Mouse (Mus musculus) limb, embryonic 14.5 days (tissue): ENCODE results near the gene Ubxn10. TPM values are rescaled to one million over a fixed set of nuclear protein-coding genes. Genes with fewer than 3 reads are reported as not detected.
A peak's percentile ranks its signal among the peaks of the same experiment; 100 is the strongest.

Experiments
- ATAC-seq: fragments of 200-750 bp; cut with Nextera tagmentation; 2 replicates; pipeline ENCODE4 v1.8.0; 2017; ENCODE audit warnings: low read depth, moderate number of reproducible peaks, moderate TSS enrichment; ENCODE audit not compliant: low FRiP score
- DNase-seq: peaks from one replicate; pipeline ENCODE4 v3.0.0-alpha.2; 2015; ENCODE audit warnings: low spot score
- H3K27ac ChIP-seq: fragments of 300-500 bp; sonication (generic); replicated peaks from 2 replicates; pipeline ENCODE4 v1.5.1; 2014; ENCODE audit warnings: low read depth, mild to moderate bottlenecking, low read length, moderate library complexity, mixed read lengths
- H3K27me3 ChIP-seq: fragments of 300-500 bp; sonication (generic); 2 replicates; pipeline ENCODE4 v1.6.1; 2014; ENCODE audit warnings: low read length, mixed read lengths; ENCODE audit not compliant: control insufficient read depth, insufficient read depth
- H3K36me3 ChIP-seq: fragments of 300-500 bp; sonication (generic); 2 replicates; pipeline ENCODE4 v1.6.1; 2014; ENCODE audit warnings: mild to moderate bottlenecking, low read length, moderate library complexity, mixed read lengths; ENCODE audit not compliant: control insufficient read depth, insufficient read depth
- H3K4me1 ChIP-seq: fragments of 300-500 bp; sonication (generic); 2 replicates; pipeline ENCODE4 v1.6.1; 2014; ENCODE audit warnings: antibody characterized with exemption, low read length, mixed read lengths; ENCODE audit not compliant: control insufficient read depth, insufficient read depth
- H3K4me2 ChIP-seq: fragments of 300-500 bp; sonication (generic); replicated peaks from 2 replicates; pipeline ENCODE4 v1.6.1; 2014; ENCODE audit warnings: low read depth, mild to moderate bottlenecking, low read length, moderate library complexity; ENCODE audit not compliant: severe bottlenecking
- H3K4me3 ChIP-seq: fragments of 300-500 bp; sonication (generic); replicated peaks from 2 replicates; pipeline ENCODE4 v1.5.1; 2014; ENCODE audit warnings: low read length
- H3K9ac ChIP-seq: fragments of 300-500 bp; sonication (generic); 2 replicates; pipeline ENCODE4 v1.6.1; 2014; ENCODE audit warnings: mild to moderate bottlenecking, low read depth, low read length, moderate library complexity; ENCODE audit not compliant: severe bottlenecking
- H3K9me3 ChIP-seq: fragments of 300-500 bp; sonication (generic); 2 replicates; pipeline ENCODE4 v1.6.1; 2016; ENCODE audit warnings: low read length; ENCODE audit not compliant: control insufficient read depth
- POLR2A ChIP-seq: fragments of 200-500 bp; IDR thresholded peaks from 2 replicates; pipeline ENCODE4 v1.8.0; 2012; ENCODE audit warnings: inconsistent platforms, mild to moderate bottlenecking, moderate library complexity, borderline replicate concordance; ENCODE audit not compliant: insufficient read depth, insufficient read length; ENCODE audit errors: extremely low read depth
- WGBS: fragments of 180-500 bp; shearing (Covaris S2); extraction: QIAGEN DNeasy Blood & Tissue Kit; methylation state at CpG from one replicate; pipeline ENCODE4 v1.1.7; 2014; 5-methylcytosine and 5-hydroxymethylcytosine counted together
- polyA plus RNA-seq, 2 experiments: library from polyadenylated mRNA; depleted of rRNA in 1 of 2; stranded (reverse) in 1 of 2; unstranded in 1 of 2; fragments of >200 nt; fragmentation: Nextera tagmentation in 1 of 2; extraction: Ambion mirVana in 1 of 2; gene quantifications; 2 replicates each; pipeline versions ENCODE4 v1.2.1 to v1.2.3; 2012 to 2014

Ubxn10 gene
- polyA plus RNA-seq, 2 experiments, result 0.88 to 1.0 TPM

DNA sequence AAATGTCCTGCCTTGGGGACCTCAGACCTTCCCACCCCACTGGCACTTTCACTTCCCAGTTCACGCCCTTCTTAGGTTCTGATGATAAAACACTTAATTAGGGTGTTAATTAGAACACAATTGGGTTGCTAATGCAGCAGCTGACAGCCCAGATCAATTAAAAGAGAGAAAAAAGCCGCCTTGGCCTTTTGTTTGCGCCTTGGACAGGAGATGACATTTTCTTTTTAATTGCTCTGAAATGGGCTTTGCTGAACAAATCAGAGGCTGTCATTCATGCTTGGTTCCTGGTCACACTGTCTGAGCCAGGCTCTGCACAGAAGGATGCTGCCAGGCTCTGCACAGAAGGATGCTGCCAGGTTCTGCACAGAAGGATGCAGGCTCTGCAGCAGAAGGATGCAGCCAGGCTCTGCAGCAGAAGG, 47.9 kb downstream of the Ubxn10 start:
- DNase-seq, result no peak
- WGBS, result 5% methylated on average over 3 of the region's 3 CpGs
- Histone ChIP-seq H3K36me3 (no peaks in the 10 kb centered on the region), H3K27me3 (peaks cover 40% of the 10 kb centered on the region), H3K4me3 (no peak overlapping the region), H3K27ac (no peak overlapping the region), H3K9me3 (no peaks in the 10 kb centered on the region), H3K4me1 (no peaks in the 10 kb centered on the region), H3K9ac (no peak overlapping the region), H3K4me2 (no peak overlapping the region)
- no peak for TF ChIP-seq POLR2A
- ATAC-seq, result no peak

DNA sequence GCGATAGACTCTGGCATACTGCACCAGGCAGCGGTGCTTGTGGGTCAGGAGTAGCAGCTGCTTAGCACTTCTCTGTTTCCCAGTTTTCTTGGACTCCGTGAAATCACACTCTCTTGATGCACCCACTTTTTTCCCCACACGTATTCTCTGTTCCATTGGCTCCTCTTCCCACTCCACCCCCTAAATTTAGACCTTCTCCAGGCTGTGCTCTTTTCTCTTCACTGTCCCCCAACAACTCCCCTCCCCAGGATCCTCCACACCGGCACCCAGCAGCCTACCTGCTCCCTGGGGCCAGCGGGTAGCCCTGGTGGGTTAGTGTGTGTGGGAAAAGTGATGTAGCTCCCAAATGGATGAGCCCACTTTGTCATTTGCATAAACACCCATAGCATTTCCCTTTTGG, 51.2 kb downstream of the Ubxn10 start:
- DNase-seq (no peak), ATAC-seq (no peak)
- Histone ChIP-seq H3K9me3 (no peaks in the 10 kb centered on the region), H3K9ac (no peak overlapping the region), H3K4me3 (no peak overlapping the region), H3K27ac (no peak overlapping the region), H3K36me3 (no peaks in the 10 kb centered on the region), H3K4me1 (no peaks in the 10 kb centered on the region), H3K27me3 (peaks cover 16% of the 10 kb centered on the region; the same call in 1 of the 2 replicates), H3K4me2 (no peak overlapping the region)
- WGBS, result 73% methylated on average over 6 of the region's 6 CpGs
- no peak for TF ChIP-seq POLR2A

GRCm38 (mm10) chr4:138682760-138683159, 54.2 kb downstream of the Ubxn10 start:
- no peaks in the 10 kb centered on the region for H3K36me3 ChIP-seq
- TF ChIP-seq POLR2A, result no peak
- H3K9me3 ChIP-seq, result no peaks in the 10 kb centered on the region
- no peak overlapping the region for H3K4me2 ChIP-seq
- no peak overlapping the region for H3K4me3 ChIP-seq
- no peaks in the 10 kb centered on the region for H3K27me3 ChIP-seq
- 75% methylated on average over 2 of the region's 2 CpGs for WGBS
- H3K27ac ChIP-seq, result no peak overlapping the region
- no peak for ATAC-seq
- no peak for DNase-seq
- no peak overlapping the region for H3K9ac ChIP-seq
- H3K4me1 ChIP-seq, result no peaks in the 10 kb centered on the region

GRCm38 (mm10) chr4:138680124-138680523, 56.8 kb downstream of the Ubxn10 start:
- no peaks in the 10 kb centered on the region for H3K36me3 ChIP-seq
- no peak overlapping the region for H3K27ac ChIP-seq
- DNase-seq (no peak), ATAC-seq (no peak)
- no peak overlapping the region for H3K4me3 ChIP-seq
- no peaks in the 10 kb centered on the region for H3K4me1 ChIP-seq
- TF ChIP-seq POLR2A, result no peak
- H3K9me3 ChIP-seq, result no peaks in the 10 kb centered on the region
- H3K27me3 ChIP-seq, result no peaks in the 10 kb centered on the region
- H3K4me2 ChIP-seq, result no peak overlapping the region
- H3K9ac ChIP-seq, result no peak overlapping the region
- WGBS, result 68% methylated on average over 4 of the region's 4 CpGs

- DNase-seq (peak; percentile 47), ATAC-seq (no peak)
- no peak for TF ChIP-seq POLR2A
- H3K4me1 ChIP-seq, result no peaks in the 10 kb centered on the region
- no peak overlapping the region for H3K27ac ChIP-seq
- no peak overlapping the region for H3K4me3 ChIP-seq
- no peak overlapping the region for H3K4me2 ChIP-seq
- H3K27me3 ChIP-seq, result no peaks in the 10 kb centered on the region
- no peak overlapping the region for H3K9ac ChIP-seq
- no peaks in the 10 kb centered on the region for H3K9me3 ChIP-seq
- no peaks in the 10 kb centered on the region for H3K36me3 ChIP-seq
- 14% methylated on average over 16 of the region's 16 CpGs for WGBS
These were observed 59.4 kb downstream of the Ubxn10 start for GRCm38 (mm10) chr4:138677579-138677978.

GRCm38 (mm10) chr4:138676480-138676879, 60.5 kb downstream of the Ubxn10 start:
- H3K4me1 ChIP-seq, result no peaks in the 10 kb centered on the region
- no peak overlapping the region for H3K27ac ChIP-seq
- no peaks in the 10 kb centered on the region for H3K36me3 ChIP-seq
- DNase-seq, result peak; percentile 66
- no peaks in the 10 kb centered on the region for H3K27me3 ChIP-seq
- 14% methylated on average over 16 of the region's 16 CpGs for WGBS
- TF ChIP-seq POLR2A, result no peak
- ATAC-seq, result no peak
- no peaks in the 10 kb centered on the region for H3K9me3 ChIP-seq
- no peak overlapping the region for H3K4me2 ChIP-seq
- no peak overlapping the region for H3K9ac ChIP-seq
- no peak overlapping the region for H3K4me3 ChIP-seq
